Mouse (Mus musculus): Measurements from ENCODE around the gene Mrps18a.

DNA sequence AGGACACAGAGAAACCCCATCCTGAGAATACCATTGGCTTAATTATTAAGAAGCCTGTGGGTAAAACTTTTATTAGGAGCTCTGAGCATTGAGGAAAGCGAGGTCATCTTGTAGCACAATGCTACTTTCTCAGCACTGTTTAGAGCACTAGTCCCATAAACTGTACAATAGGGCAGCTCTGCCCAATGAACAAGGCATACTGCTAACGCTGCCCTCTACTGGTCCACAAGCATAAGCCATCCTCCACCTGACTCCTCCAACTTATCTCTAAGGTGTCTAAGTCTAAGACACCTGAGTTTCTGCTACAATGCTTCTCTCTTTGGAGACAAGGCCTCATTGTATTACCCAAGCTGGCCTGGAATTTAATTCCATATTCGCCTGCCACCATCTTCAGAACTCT is 59.8 kb downstream of the Mrps18a start:
- TF ChIP-seq CTCF (IDR thresholded peaks at IDR 0.05; ENCODE audit: borderline replicate concordance, extremely low read depth, insufficient read depth, insufficient read length) (peak; percentile 63; the same call in 1 of the 2 replicates), POLR2A (IDR thresholded peaks at IDR 0.05; ENCODE audit: borderline replicate concordance, extremely low read depth, insufficient read depth, insufficient read length, poor library complexity, severe bottlenecking) (no peak)
